Mouse (Mus musculus) left cerebral cortex, postnatal 36 days (tissue): ENCODE data around the gene Sf3b3. TPM values are rescaled to one million over a fixed set of nuclear protein-coding genes. Genes with fewer than 3 reads are reported as not detected.
"Not testable (repeated sequence)": the region's sequence is repeated elsewhere in the genome, so short reads cannot be mapped to it uniquely, and the experiment has no call there.

ENCODE experiments used
- DNase-seq, 2 experiments: peaks; one replicate each; pipeline ENCODE4 v3.0.0; 2021 to 2022; ENCODE audit warnings: low spot score in 2 of 2, mixed read lengths in 1 of 2
- intact Hi-C: fragments of 180-260 bp; cut with DNase I; formaldehyde crosslinking; loops from one replicate; pipeline ENCODE4 v1.15.1; 2025
- total RNA-seq, 2 experiments: library from RNA; stranded (reverse); gene quantifications; 2 replicates each; pipeline ENCODE4 v1.2.3; 2021

The Sf3b3 gene
- 10 to 100 TPM; 57.9 to 65.3 TPM for total RNA-seq

DNA sequence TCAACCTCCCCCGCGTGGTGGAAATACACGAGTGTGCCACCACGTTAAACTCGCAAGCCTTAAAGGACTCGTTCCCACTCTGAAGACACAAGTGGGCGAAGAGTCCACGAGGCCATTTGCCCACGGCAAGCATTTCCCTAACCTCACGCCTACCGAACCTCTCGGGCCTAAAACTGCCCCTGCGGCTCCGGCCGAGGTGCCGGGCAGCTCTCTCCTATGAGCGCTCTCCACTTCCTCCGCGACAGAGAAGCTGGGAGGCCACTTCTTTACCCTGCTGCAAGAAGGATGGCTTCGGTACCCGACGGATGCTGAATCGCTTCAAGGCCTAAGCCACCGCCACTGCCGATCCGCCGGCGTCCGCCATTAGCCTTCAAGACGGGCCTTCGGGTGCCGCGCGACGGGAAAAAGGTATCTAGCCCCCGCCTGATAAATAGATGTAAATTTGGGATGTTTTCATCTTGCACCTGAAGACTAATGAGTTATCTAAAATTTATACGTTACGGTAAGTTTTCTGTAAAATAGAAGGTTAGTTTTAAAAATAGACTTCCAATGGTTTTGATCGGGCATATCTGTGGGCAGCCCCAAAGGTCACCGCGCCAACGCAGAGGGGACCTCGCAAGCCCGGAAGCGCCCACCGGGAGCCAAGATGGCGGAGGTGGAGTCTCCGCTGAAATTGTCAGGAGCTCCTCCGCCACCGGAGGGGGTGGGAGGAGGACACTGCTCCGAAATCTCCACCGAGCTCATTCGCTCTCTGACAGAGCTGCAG, at the start of gene Sf3b3, which contains the start of gene Cog4:
Gene Sf3b3 (minus strand): TSS at position 383 of the 766 bp plus-strand sequence.
Gene Cog4 (plus strand): TSS at position 196 of the 766 bp plus-strand sequence.
- peak; percentile 85 to 86 for DNase-seq
- intact Hi-C loops, result loop anchor here (2.0 to 10.0 kb wide), 2 partner anchors 92 to 202 kb away; no protein-coding TSS in a partner anchor

DNA sequence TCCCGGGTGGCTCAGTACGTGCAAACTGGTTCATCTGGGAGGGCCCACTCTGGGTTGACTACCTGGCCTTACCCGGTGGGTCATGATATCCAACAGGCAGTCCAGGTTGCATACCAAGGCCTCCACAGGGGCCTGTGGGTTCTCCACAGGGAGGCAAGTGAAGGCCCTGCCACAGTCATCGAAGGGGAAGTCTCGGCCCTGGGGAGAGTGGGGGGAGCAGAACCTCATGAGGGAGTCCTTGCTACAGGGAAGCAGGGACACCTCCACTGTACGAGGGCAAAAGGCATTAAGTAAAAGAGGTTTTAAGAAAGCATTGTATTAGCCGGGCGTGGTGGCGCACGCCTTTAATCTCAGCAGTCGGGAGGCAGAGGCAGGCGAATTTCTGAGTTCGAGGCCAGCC, 49.2 kb upstream of the Sf3b3 start:
- intact Hi-C loops, result no loop called here
- no peak for DNase-seq

DNA sequence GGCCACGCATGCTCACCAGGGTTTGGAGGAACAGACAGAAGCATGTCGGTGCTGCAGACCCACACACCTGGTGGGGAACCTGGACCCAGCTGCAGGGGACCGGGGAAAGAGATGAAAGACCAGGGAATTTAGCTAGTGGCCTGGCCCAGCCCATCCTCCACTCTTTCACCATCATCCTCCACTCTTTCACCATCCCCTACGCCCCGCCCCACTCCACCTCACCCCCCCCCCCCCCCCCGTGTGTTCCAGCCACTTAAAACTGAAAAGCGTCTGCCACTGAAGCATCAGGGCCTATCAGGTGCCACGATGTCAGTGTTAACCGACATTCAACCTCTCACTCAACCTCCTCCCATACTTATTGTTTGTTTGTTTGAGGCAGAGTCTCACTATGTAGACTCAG, 48.7 kb upstream of the Sf3b3 start:
- intact Hi-C loops, result no loop called here
- DNase-seq, result no peak

DNA sequence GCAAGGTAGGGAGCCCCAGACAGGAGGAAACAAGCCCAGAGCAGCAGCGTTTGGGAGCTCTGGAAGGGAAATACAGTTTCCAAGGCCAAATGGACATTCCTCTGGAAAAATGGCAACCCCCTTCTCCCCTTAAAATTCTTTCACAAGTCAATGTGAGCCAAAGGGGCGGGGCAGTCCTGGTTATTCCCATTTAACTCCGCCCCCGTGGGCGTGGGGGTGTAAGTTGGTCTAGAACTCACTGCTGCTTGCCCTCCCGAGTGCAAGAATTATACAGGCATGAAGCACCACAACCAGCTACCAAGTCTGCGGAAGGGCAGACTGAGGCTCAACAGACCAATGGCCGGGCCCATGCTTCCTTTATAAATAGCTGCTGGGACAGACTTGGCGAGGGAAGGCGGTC, 48.3 kb upstream of the Sf3b3 start:
- intact Hi-C loops, result no loop called here
- no peak for DNase-seq

DNA sequence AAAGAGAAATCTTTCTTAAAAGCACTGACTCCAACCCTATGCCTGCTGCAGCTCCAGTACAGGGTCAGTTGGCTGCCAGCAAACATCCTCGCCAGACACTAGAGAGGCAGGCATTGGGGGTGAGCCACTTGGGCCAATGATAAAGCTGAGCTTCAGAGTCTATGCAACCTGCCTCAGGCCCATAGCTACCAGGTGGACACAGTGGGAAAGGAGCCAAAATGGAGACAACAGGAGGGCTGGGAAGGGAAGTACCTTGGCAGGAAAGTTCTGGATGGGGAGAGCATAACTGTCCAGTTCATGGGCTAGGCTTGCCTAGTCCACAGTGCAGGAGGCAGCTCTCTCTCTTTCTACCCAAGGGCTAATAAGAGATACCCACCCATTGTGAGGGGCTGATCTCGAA, 46.3 kb upstream of the Sf3b3 start:
- DNase-seq, result no peak
- intact Hi-C loops, result no loop called here

DNA sequence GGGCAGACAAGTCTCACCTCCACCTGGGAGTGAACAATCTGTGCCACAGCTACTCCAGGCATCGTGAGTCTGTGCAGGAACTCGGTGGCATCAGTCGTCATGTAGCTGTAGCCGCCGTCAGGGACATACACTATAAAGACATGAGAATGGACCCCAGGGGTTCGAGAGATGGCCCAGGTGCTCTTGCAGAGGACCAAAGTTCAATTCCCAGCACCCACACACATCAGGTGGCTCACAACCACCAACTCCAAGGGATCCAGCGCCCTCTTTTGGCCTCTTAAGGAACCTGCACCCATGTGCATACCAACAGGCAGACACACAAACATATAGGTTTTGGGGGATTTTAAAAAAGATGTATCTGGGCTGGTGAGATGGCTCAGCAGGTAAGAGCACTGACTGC, 45.5 kb upstream of the Sf3b3 start:
- DNase-seq, result no peak
- intact Hi-C loops, result no loop called here

DNA sequence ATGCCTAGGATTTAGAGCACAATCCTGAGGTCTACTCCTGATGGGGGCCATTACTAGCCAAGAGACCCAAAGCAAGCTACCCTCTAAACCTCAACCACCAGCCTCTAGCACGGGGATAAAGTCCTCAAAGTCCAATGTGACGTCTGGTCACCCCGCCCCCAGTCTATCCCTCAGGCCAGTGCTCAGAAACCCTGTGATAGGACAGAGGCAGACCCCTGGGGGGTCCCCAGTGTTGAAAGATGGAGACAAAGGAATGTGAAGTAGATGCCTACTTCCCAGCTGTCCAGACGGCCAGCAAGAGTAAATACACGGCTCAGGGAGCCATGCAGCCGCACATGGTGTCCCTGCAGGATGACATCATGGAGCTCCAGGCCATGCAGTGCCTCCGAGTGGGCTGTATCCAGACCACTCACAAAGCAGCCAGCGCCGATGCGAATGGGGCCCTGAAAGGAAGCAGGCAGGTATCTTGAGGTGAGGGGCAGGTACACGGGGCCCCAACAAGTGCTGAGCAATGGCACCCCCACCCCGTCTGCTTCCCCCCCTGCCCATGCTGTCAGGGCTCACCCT, 43.4 kb upstream of the Sf3b3 start:
- intact Hi-C loops, result no loop called here
- DNase-seq, result no peak

DNA sequence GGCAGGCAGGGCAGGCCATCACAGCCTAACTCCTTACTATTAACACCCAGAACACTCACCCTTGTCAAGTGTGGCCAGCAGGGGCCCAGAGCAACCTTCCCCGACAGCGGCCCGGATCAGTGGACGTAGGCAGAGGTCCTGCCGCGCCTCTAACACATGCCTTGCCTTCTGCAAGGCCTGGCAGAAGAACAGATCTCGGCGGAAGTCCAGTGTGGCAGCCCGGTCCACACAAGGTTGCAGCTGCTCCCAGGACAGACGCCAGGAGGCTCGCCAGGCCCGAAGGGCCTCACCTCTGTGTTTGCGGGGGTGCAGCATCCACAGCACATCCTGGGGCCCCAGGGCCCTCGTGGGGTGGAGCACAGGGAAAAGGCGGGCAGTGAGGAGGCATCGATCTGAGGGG, 42.3 kb upstream of the Sf3b3 start:
- DNase-seq, result no peak
- intact Hi-C loops, result no loop called here

DNA sequence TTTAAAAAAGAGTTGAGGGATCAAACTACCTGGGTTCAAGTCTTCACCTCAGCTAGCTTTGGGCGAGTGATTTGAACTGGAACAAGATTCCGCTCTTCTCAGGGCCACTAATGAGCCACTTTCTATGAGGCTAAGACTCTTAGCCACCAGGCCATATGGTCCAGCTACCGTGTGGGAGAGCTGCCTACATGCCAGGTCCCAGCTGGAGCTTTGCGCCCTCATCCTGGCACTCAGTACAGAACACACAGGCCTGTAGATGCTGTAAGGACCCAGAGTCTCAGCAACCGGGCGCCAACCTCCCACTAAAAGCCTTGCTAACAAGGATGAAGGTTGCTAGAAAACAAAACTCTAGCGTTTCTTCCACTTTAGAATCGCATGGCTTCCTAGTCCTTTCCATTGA, 41.9 kb upstream of the Sf3b3 start:
- intact Hi-C loops, result no loop called here
- peak; percentile 22 to 38 for DNase-seq

DNA sequence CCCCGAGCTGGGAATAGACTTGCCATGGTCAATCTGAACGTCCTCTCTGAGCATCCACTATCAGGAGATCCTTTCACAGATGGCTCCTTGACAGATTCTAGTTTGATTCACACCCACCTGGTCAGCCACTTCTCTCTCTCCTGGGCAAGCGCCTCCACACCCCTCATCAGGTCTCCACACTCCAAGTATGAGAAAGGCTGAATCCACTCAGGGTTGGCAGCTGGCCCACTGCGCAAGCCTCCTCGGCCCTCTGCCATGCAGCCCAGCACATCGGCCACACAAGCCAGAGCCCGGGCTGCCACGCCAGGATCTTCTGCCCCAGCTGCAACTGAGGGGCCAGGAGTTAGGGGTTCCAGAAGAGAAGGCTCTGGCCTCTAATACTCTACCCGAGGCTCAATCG, 41.0 kb upstream of the Sf3b3 start:
- intact Hi-C loops, result no loop called here
- DNase-seq, result no peak

DNA sequence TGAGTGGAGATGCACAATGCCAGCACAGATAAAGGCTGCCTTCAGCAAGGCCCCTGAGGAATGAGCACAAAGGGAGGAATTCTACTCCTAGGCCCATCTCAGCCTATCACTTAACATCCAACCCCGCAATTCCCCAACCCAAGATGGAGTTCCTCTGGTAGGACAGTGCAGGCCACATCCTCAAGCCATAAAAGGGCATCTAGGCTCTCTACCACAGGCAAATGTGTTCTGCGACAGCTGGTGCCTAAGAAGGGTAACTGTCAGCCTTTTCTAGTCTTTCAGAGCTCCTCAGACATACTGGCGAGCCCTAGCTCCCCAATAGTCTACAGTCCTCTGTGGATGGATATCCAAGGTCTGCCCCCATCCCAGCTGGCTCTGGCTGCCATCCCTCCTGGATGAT, 40.0 kb upstream of the Sf3b3 start:
- intact Hi-C loops, result no loop called here
- no peak for DNase-seq

DNA sequence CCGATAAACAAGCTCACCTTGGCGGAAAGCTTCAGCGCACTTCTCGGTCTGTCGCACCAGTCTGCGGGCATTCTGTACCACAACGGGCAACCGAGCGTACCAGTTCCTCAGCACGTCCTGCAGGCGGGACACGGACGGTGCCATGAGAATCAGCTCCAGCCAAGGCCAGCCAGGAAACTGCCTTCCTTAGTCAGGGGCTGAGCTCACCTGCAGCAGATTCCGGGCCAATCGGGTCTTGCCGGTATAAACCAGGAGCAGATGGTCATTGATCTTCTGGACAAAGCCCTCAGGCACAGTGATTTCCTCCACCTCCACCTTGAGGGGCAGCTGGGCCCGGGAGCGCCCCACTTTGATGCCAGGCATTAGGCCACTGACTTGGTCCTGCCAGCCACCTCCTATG, 37.2 kb upstream of the Sf3b3 start:
- intact Hi-C loops, result no loop called here
- no peak for DNase-seq

DNA sequence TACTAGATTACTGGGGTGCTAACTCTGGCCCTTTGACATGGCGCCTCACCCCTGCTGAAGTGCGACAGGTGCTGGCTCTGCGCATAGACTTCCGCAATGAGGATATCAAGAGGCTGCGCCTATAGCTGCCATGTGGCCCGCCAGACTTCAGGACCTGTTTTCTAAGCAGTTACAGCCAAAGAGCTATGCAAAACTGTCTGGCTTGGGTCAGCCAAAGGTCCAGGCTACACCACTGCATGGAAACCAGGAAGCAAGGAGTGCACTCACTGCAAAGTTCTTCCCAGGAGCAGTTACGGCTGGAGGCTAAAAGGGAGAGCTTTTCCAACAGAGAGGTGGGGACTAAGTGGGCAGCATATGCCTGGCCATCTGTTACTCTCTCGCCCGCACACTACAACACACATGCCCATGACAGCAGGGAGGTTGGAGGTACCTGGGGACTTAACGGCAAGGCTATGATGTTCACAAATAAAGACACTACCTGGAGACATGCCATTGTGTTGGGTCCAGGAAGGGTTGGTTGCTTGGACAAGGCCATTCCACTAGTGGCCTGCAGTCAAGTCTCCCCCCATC, 35.2 kb upstream of the Sf3b3 start:
- intact Hi-C loops, result no loop called here
- peak; percentile 38 to 60 for DNase-seq

DNA sequence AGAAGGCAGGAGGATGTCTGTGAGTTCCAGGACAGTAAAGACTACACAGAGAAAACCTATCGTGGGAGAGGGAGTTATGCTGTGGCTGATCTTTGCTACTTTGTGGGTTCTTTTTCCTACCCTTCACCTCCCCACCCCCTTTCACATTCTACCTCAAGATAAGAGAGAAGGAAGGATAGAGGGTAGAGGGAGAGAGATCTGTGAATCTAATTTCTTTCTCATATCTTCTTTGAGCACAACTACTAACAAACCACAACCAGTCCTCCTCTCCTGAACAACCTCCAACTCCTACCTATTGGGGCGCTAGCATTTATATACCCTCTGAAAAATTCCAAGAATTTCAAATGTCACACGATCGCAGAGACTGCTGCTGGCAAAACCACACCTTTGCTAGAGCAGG, 31.3 kb upstream of the Sf3b3 start:
- intact Hi-C loops, result no loop called here
- no peak for DNase-seq

DNA sequence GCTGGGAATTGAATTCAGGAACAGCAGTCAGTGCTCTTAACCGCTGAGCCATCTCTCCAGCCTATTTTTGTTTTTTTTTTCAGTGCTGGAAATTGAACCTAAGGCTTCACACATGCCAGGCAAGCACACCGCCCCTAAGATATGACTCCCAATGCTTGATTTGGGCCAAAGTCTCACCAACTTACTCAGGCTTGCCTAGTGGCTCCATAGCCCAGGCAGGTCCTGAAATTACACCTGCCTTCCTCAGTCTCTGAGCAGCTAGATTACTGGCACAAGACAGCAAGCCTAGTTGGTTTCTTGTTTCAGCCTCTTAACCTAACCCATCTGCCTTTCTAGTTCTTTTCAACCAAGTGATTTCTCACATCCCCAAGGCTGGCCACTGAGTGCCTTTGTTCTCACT, 23.9 kb upstream of the Sf3b3 start:
- intact Hi-C loops, result no loop called here
- no peak for DNase-seq

DNA sequence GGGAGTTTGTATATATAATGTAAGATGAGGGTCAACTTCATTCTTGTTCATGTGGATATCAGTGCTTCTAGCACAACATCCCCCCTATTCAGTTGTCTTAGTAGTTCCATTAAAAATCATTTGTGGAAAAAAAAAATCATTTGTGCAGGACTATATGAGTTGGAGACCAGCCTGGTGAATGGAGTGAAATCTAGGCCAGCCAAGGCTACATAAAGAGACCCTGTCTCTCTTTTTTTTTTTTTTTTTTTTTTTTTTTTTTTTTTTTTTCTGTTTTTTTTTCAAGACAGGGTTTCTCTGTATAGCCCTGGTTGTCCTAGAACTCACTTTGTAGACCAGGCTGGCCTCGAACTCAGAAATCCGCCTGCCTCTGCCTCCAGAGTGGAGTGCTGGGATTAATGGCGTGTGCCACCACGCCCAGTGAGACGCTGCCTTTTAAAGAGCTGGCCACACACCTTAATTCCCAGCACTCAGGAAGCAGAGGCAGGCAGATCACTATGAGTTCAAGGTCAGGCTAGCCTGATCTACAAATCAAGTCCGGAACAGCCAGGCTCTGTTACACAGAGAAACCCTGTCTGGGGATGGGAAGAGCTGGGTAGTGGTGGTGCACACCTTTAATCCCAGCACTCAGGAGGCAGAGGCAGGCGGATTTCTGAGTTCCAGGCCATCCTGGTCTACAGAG, 14.9 kb upstream of the Sf3b3 start:
- intact Hi-C loops, DNase-seq: not testable (repeated sequence)

DNA sequence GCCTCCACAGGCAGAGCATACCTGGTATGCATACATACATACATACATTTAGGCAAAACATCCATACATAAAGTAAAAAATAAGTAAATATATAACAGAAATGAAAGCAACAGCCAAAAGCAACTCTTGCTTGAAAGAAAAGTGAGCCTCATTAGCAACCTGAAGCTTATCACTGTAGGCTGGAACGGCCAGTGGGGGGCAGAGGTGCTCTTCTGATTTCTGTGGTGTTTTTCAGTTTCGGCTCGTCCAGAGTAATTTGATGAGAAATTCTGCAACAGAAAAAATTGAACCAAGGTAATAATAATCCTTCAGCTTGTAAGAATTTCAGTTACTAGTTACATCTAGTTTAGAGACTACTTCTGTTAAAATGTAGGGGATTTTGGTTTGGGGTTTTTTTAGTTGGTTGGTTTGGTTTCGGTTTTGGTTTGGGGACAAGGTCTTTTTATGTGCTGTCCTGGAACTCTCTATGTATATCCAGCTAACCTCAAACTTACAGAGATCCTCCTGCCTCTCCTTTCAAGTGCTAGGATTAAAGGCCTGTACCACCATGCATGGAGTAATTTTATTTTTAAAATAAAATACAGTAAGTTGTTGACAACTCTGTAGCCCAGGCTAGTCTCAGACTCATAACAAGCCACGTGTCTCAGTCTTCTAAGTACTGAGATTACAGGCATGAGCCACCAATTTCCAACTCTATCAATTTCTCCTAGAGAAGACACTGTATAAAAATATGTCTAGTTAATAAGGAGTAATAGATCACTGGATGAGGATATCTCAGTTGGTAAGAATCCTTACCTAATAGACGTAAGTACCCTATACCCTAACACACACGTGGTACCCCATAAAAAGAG, 13.3 kb upstream of the Sf3b3 start:
- no peak for DNase-seq
- intact Hi-C loops, result loop anchor here (10.0 kb wide), 1 partner anchor 125 kb away; no protein-coding TSS in a partner anchor

DNA sequence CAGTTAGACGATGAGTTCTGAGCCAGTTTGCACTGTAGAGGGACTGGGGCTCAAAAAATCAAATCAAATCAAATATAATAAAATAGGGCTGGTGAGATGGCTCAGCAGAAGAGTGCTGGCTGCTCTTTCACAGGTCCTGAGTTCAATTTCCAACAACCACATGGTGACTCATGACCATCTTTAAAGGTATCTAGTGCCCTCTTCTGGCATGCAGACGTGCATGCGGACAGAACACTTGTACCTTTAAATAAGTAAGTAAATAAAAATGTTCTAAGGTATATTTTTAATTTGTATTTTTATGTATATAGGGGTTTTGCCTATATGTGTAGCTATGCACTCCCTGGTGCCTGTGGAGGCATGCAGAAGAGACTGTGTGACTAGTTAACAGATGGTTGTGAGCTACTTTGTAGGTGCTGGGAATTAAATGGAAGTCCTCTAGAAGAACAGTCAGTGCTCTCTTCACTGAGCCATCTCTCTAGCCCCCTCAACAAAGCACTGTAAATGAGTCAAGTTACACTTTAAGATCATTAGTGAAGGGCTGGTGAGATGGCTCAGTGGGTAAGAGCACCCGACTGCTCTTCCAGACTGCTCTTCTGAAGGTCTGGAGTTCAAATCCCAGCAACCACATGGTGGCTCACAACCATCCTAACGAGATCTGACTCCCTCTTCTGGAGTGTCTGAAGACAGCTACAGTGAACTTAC, 10.3 kb upstream of the Sf3b3 start:
- intact Hi-C loops, result loop anchor here (10.0 kb wide), 1 partner anchor 128 kb away; no protein-coding TSS in a partner anchor
- no peak for DNase-seq

DNA sequence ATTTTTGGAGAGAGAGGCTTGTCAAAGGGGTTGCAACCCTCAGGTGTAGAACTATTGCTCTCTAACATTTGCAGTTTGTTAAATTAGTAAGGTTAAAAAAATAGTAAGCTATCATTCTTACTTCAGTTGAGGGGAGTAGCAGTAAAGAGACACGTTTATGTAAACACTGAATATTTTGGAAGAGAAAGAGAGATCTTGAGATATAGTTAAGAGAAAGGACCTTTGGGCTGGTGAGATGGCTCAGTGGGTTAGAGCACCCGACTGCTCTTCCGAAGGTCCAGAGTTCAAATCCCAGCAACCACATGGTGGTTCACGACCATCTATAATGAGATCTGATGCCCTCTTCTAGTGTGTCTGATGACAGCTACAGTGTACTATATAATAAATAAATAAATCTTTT, 9.5 kb upstream of the Sf3b3 start:
- intact Hi-C loops, result loop anchor here (10.0 kb wide), 1 partner anchor 129 kb away; no protein-coding TSS in a partner anchor
- not testable (repeated sequence) for DNase-seq
